Mouse (Mus musculus) midbrain, postnatal 0 days (tissue): ENCODE results near the gene Rrp9. TPM values are rescaled to one million over a fixed set of nuclear protein-coding genes. Genes with fewer than 3 reads are reported as not detected.

Experiments used
- ATAC-seq: fragments of 200-750 bp; cut with Nextera tagmentation; 2 replicates; pipeline ENCODE4 v1.8.0; 2017; ENCODE audit warnings: moderate number of reproducible peaks, mild to moderate bottlenecking, moderate TSS enrichment, moderate library complexity; ENCODE audit not compliant: low FRiP score
- DNase-seq: peaks from one replicate; pipeline ENCODE4 v3.0.0-alpha.2; 2015; ENCODE audit warnings: low spot score
- H3K27ac ChIP-seq: fragments of 300-500 bp; sonication (generic); 2 replicates; pipeline ENCODE4 v1.5.1; 2014; ENCODE audit warnings: low read depth, mild to moderate bottlenecking, low read length, mixed read lengths
- H3K27me3 ChIP-seq: fragments of 300-500 bp; sonication (generic); 2 replicates; pipeline ENCODE4 v1.6.1; 2014; ENCODE audit warnings: low read length, control low read depth, mixed read lengths; ENCODE audit not compliant: insufficient read depth
- H3K36me3 ChIP-seq: fragments of 300-500 bp; sonication (generic); 2 replicates; pipeline ENCODE4 v1.6.1; 2014; ENCODE audit warnings: low read length, control low read depth, mixed read lengths; ENCODE audit not compliant: insufficient read depth
- H3K4me1 ChIP-seq: fragments of 300-500 bp; sonication (generic); 2 replicates; pipeline ENCODE4 v1.6.1; 2014; ENCODE audit warnings: mild to moderate bottlenecking, control low read depth, antibody characterized with exemption, low read length, mixed read lengths; ENCODE audit not compliant: insufficient read depth
- H3K4me2 ChIP-seq: fragments of 300-500 bp; sonication (generic); 2 replicates; pipeline ENCODE4 v1.6.1; 2014; ENCODE audit warnings: low read depth, mild to moderate bottlenecking, low read length, mixed read lengths; ENCODE audit not compliant: poor library complexity, severe bottlenecking
- H3K4me3 ChIP-seq: fragments of 300-500 bp; sonication (generic); 2 replicates; pipeline ENCODE4 v1.5.1; 2014; ENCODE audit warnings: low read depth, mild to moderate bottlenecking, low read length, moderate library complexity
- H3K9ac ChIP-seq: fragments of 300-500 bp; sonication (generic); replicated peaks from 2 replicates; pipeline ENCODE4 v1.6.1; 2014; ENCODE audit warnings: mild to moderate bottlenecking, low read length, moderate library complexity, mixed read lengths; ENCODE audit not compliant: poor library complexity, severe bottlenecking
- H3K9me3 ChIP-seq: fragments of 300-500 bp; sonication (generic); 2 replicates; pipeline ENCODE4 v1.6.1; 2016; ENCODE audit warnings: low read length, control low read depth
- CTCF ChIP-seq: IDR thresholded peaks from 2 replicates; pipeline ENCODE4 v1.5.1; 2016; ENCODE audit warnings: antibody characterized with exemption, mild to moderate bottlenecking
- WGBS: fragments of 180-500 bp; shearing (Covaris S2); extraction: QIAGEN DNeasy Blood & Tissue Kit; methylation state at CpG from one replicate; pipeline ENCODE4 v1.1.7; 2014; 5-methylcytosine and 5-hydroxymethylcytosine counted together
- polyA plus RNA-seq: library from polyadenylated mRNA; unstranded; fragments of >200 nt; fragmentation: Nextera tagmentation; extraction: Ambion mirVana; gene quantifications from 2 replicates; pipeline ENCODE4 v1.2.1, GENCODE M21; 2015
- total RNA-seq: library from RNA; depleted of rRNA; stranded (reverse); fragments of >200 nt; gene quantifications from 2 replicates; pipeline ENCODE4 v1.2.3, GENCODE M21; 2014

Gene Rrp9
- total and polyA plus RNA-seq, 2 experiments from 2014 or later = 32.9 to 38.3 TPM

DNA sequence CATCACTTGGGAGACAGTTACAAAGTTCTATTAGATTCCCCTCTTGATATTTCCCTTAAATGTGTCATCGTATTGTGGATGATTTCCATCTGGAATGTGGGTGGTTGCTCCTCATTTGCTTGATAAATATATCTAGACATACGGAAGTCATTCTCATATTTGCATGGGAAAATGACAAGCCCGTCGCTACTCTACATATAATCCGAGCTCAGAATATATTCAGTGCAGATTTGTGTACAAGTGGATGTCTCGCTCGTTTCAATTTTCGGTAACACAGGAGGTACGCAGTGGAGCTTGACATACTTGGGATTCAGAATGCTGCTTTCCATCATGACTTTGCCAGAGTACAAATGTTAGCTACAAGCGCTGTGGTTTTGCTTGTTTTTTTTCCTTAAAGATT lies 33.6 kb downstream of the Rrp9 start:
- 94% methylated on average over 10 of the region's 10 CpGs for WGBS
- Histone ChIP-seq H3K27me3 (no peaks in the 10 kb centered on the region), H3K9me3 (no peaks in the 10 kb centered on the region), H3K27ac (no peak overlapping the region), H3K4me3 (no peak overlapping the region), H3K4me2 (no peak overlapping the region), H3K9ac (no peak overlapping the region), H3K4me1 (no peaks in the 10 kb centered on the region), H3K36me3 (no peaks in the 10 kb centered on the region)
- TF ChIP-seq CTCF = no peak
- ATAC-seq (no peak), DNase-seq (no peak)

DNA sequence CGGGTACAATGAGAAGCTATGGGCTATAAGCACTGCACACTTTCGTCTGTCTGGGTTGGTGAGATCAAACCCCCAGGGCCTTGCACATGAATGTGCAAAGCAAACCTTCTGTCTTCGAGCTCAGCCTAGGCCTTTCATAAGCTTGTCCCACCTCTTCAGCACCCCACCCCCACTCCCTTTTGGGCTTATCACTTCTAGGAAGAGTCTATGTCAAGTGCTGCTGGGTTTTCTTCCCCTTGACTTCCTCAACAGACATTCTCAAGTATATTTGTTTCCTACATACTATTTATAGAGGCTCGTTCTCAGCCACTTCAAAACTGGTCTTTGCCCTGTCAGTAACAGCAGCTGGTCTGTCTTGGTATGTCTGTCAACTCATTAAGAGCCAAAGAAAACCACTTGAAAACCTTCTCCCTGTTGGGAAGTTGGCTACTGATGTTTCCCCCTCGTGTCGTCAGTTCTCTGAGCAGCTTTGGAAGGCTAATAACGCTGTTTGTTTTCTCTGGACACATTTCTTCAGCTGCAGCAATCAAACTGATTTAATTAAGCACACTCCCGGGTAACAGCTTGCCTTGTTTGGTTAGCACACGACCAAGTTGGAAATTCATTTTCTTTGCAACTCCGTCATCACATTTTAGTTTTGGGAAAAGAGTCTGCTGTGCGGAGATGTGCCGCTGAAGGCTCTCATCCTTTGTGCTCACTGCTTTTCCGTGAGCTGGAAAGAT lies 37.1 kb downstream of the Rrp9 start:
- H3K27ac ChIP-seq = no peak overlapping the region
- H3K27me3 ChIP-seq = no peaks in the 10 kb centered on the region
- H3K4me2 ChIP-seq = no peak overlapping the region
- H3K4me3 ChIP-seq = no peak overlapping the region
- TF ChIP-seq CTCF = no peak
- no peak overlapping the region for H3K9ac ChIP-seq
- no peaks in the 10 kb centered on the region for H3K36me3 ChIP-seq
- ATAC-seq (no peak), DNase-seq (peak; percentile 8)
- H3K9me3 ChIP-seq = no peaks in the 10 kb centered on the region
- H3K4me1 ChIP-seq = no peaks in the 10 kb centered on the region
- WGBS = 69% methylated on average over 13 of the region's 13 CpGs

GRCm38 (mm10) chr9:106513566-106513965 lies 37.8 kb downstream of the Rrp9 start:
- Histone ChIP-seq H3K4me1 (no peaks in the 10 kb centered on the region), H3K4me3 (no peak overlapping the region), H3K4me2 (no peak overlapping the region), H3K27me3 (no peaks in the 10 kb centered on the region), H3K9me3 (no peaks in the 10 kb centered on the region), H3K27ac (no peak overlapping the region), H3K36me3 (no peaks in the 10 kb centered on the region), H3K9ac (no peak overlapping the region)
- DNase-seq (no peak), ATAC-seq (no peak)
- no peak for TF ChIP-seq CTCF
- WGBS = 84% methylated on average over 6 of the region's 6 CpGs

DNA sequence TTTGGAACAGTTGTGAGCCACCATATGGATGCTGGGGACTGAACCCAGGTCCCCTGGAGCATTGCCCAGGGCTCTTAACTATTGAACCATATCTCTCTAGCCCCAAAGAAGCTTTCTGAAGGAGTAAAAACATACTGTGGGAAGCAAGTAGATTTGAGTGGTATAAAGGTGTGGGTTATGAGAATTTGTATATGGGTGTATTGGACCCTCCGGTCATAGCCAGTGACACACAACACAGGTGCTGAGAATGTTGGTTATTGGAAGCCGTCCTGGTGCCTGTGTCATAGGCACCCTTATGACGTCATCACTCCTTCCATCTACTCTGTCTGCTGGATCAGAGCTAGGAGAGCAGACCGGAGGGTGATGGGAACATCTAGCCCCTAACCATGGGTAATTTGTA lies 38.5 kb downstream of the Rrp9 start, which contains the start of gene Iqcf5:
TSS of gene Iqcf5 (plus strand) at position 301 of the 400 bp plus-strand sequence.
- DNase-seq (no peak), ATAC-seq (no peak)
- H3K4me2 ChIP-seq = no peak within 1 kb of the TSS
- H3K9ac ChIP-seq = no peak within 1 kb of the TSS
- no peaks in the 10 kb centered on the region for H3K9me3 ChIP-seq
- H3K36me3 ChIP-seq = no peaks in the 10 kb centered on the region
- H3K4me3 ChIP-seq = no peak within 1 kb of the TSS
- no peaks in the 10 kb centered on the region for H3K27me3 ChIP-seq
- TF ChIP-seq CTCF = no peak
- no peaks in the 10 kb centered on the region for H3K4me1 ChIP-seq
- WGBS = 83% methylated on average over 4 of the region's 4 CpGs
- H3K27ac ChIP-seq = no peak within 1 kb of the TSS

DNA sequence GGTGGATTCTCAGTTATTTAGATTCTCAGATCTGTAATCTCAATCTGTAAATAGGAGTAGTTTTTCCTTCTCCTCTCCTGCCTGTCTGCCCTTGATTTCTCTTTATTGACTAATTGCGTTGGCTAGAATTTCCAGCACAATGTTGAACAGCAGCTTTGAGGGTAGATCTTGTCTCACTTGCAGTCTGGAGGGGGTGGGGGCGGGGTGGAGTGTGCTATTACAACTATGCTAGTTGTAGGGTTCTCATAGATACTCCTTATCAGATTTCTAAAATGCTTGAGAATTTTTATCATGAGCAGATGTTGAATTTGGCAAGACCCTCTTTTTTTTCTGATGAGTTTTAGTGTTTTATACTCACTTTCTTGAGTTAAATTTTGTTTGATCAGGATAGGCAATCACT lies 43.7 kb downstream of the Rrp9 start:
- no peak for TF ChIP-seq CTCF

DNA sequence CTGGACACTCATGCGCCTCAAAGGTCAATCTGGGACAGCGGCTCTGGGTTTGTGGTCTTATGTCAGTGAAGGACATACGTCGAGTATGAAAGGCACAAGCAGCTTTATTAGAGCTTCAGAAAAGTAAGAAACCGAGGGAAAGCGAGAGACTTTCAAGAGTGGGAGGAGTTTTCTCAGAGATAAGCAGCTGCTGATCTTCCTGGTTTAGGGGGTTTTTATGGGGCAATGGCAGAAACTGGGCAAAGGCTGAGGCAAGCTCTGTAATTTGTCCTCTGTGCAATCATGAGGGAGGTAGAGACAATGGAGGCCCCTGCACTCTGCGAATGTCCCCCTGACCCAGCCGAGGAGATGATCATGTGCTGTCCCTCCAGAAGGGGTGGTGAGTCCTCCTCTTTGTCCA lies 44.1 kb downstream of the Rrp9 start:
- ATAC-seq = no peak
- Histone ChIP-seq H3K4me2 (no peak overlapping the region), H3K4me1 (no peaks in the 10 kb centered on the region), H3K27ac (no peak overlapping the region), H3K4me3 (no peak overlapping the region), H3K9me3 (no peaks in the 10 kb centered on the region), H3K27me3 (no peaks in the 10 kb centered on the region), H3K36me3 (no peaks in the 10 kb centered on the region), H3K9ac (no peak overlapping the region)
- no peak for DNase-seq
- WGBS = 83% methylated on average over 8 of the region's 8 CpGs
- TF ChIP-seq CTCF = no peak

More for the DNA sequence above, 43.7 kb downstream of the Rrp9 start:
- H3K27me3 ChIP-seq = no peaks in the 10 kb centered on the region
- no peak overlapping the region for H3K9ac ChIP-seq
- H3K36me3 ChIP-seq = no peaks in the 10 kb centered on the region
- ATAC-seq (no peak), DNase-seq (no peak)
- no peak overlapping the region for H3K4me3 ChIP-seq
- H3K4me1 ChIP-seq = no peaks in the 10 kb centered on the region
- no peaks in the 10 kb centered on the region for H3K9me3 ChIP-seq
- WGBS = 77% methylated on average over 2 of the region's 2 CpGs
- no peak overlapping the region for H3K4me2 ChIP-seq
- no peak overlapping the region for H3K27ac ChIP-seq
